Mouse (Mus musculus) liver, embryonic 14.5 days (tissue): ENCODE results near the gene Ankrd10. TPM values are rescaled to one million over a fixed set of nuclear protein-coding genes. Genes with fewer than 3 reads are reported as not detected.

Source experiments
- ATAC-seq: fragments of 200-750 bp; cut with Nextera tagmentation; 2 replicates; pipeline ENCODE4 v1.8.0; 2017; ENCODE audit warnings: moderate number of reproducible peaks, mild to moderate bottlenecking, moderate library complexity; ENCODE audit not compliant: insufficient read depth
- DNase-seq, 3 experiments: peaks; one replicate each; pipeline ENCODE4 v3.0.0-alpha.2; 2012 to 2013; ENCODE audit warnings: low read depth in 3 of 3, low spot score in 3 of 3
- H3K27ac ChIP-seq: fragments of 300-500 bp; sonication (generic); 2 replicates; pipeline ENCODE4 v1.5.1; 2014; ENCODE audit warnings: moderate library complexity, mild to moderate bottlenecking, control low read depth, inconsistent platforms
- H3K27me3 ChIP-seq: fragments of 300-500 bp; sonication (generic); 2 replicates; pipeline ENCODE4 v1.6.1; 2014; ENCODE audit warnings: mild to moderate bottlenecking, low read length, moderate library complexity; ENCODE audit not compliant: control insufficient read depth, insufficient read depth
- H3K36me3 ChIP-seq: fragments of 300-500 bp; sonication (generic); replicated peaks from 2 replicates; pipeline ENCODE4 v1.6.1; 2014; ENCODE audit warnings: low read depth; ENCODE audit not compliant: control insufficient read depth, insufficient read depth
- H3K4me1 ChIP-seq, 2 experiments: fragments of 200-500 bp in 1 of 2; fragments of 300-500 bp in 1 of 2; sonication (generic) in 1 of 2; replicated peaks; 2 replicates each; pipeline ENCODE4 v1.6.1; 2012 to 2014; ENCODE audit warnings: antibody characterized with exemption in 1 of 2, inconsistent platforms in 1 of 2, low read length in 1 of 2; ENCODE audit not compliant: control insufficient read depth in 2 of 2, insufficient read depth in 2 of 2
- H3K4me2 ChIP-seq: fragments of 300-500 bp; sonication (generic); 2 replicates; pipeline ENCODE4 v1.6.1; 2014; ENCODE audit warnings: low read depth, mild to moderate bottlenecking, control low read depth, moderate library complexity
- H3K4me3 ChIP-seq, 2 experiments: fragments of 200-500 bp in 1 of 2; fragments of 300-500 bp in 1 of 2; sonication (generic) in 1 of 2; 2 replicates each; pipeline ENCODE4 v1.5.1; 2012 to 2014; ENCODE audit warnings: low read depth in 2 of 2, low read length in 2 of 2, mild to moderate bottlenecking in 2 of 2, control low read depth in 1 of 2, inconsistent platforms in 1 of 2, moderate library complexity in 1 of 2; ENCODE audit not compliant: insufficient read depth in 1 of 2
- H3K9ac ChIP-seq: fragments of 300-500 bp; sonication (generic); replicated peaks from 2 replicates; pipeline ENCODE4 v1.6.1; 2014; ENCODE audit warnings: mild to moderate bottlenecking, control low read depth, moderate library complexity
- H3K9me3 ChIP-seq: fragments of 300-500 bp; sonication (generic); 2 replicates; pipeline ENCODE4 v1.6.1; 2016; ENCODE audit warnings: low read length, mixed read lengths; ENCODE audit not compliant: control insufficient read depth
- CTCF ChIP-seq: IDR thresholded peaks from 2 replicates; pipeline ENCODE4 v1.5.1; 2016; ENCODE audit warnings: antibody characterized with exemption, low read depth, control low read depth
- EP300 ChIP-seq: IDR thresholded peaks from 2 replicates; pipeline ENCODE4 v1.6.1; 2016; ENCODE audit warnings: antibody characterized with exemption, low read depth
- WGBS: fragments of 180-500 bp; shearing (Covaris S2); extraction: QIAGEN DNeasy Blood & Tissue Kit; methylation state at CpG from one replicate; pipeline ENCODE4 v1.1.7; 2014; ENCODE audit not compliant: insufficient replicate concordance; 5-methylcytosine and 5-hydroxymethylcytosine counted together
- polyA plus RNA-seq, 2 experiments: library from polyadenylated mRNA; depleted of rRNA in 1 of 2; stranded (reverse) in 1 of 2; unstranded in 1 of 2; fragments of >200 nt; fragmentation: Nextera tagmentation in 1 of 2; extraction: Ambion mirVana in 1 of 2; gene quantifications; 2 replicates each; pipeline versions ENCODE4 v1.2.1 to v1.2.3; 2012 to 2014

Ankrd10 gene
- polyA plus RNA-seq, 2 experiments, result 17.6 to 24.8 TPM

GRCm38 (mm10) chr8:11635012-11635577 is 462 bp downstream of the Ankrd10 start:
- DNase-seq, result peak; percentile 66 to 68 (median 66)
- under 1% methylated on average over 67 of the region's 70 CpGs for WGBS
- H3K27ac ChIP-seq, result peak overlapping the region; percentile 56

GRCm38 (mm10) chr8:11634331-11635011 is 1.1 kb downstream of the Ankrd10 start:
- no peak for TF ChIP-seq EP300
- no peak for TF ChIP-seq CTCF
- WGBS, result under 1% methylated on average over 39 of the region's 39 CpGs
- Histone ChIP-seq H3K27ac (no peak overlapping the region), H3K4me1 (peaks cover 13 to 17% of the 10 kb centered on the region in 2 experiments), H3K9me3 (no peaks in the 10 kb centered on the region), H3K27me3 (no peaks in the 10 kb centered on the region), H3K36me3 (peaks cover 26% of the 10 kb centered on the region), H3K9ac (peak overlapping the region; percentile 77), H3K4me3 (peak overlapping the region; percentile 73 to 76), H3K4me2 (peak overlapping the region; percentile 79)
- DNase-seq (peak in 1 of 3 experiments; percentile 31), ATAC-seq (no peak)

More at GRCm38 (mm10) chr8:11635012-11635577, 462 bp downstream of the Ankrd10 start:
- Histone ChIP-seq H3K27me3 (no peaks in the 10 kb centered on the region), H3K36me3 (peaks cover 21% of the 10 kb centered on the region), H3K4me1 (peaks cover 13 to 17% of the 10 kb centered on the region in 2 experiments), H3K4me3 (peak overlapping the region; percentile 73 to 76), H3K9ac (peak overlapping the region; percentile 77), H3K4me2 (peak overlapping the region; percentile 79), H3K9me3 (no peaks in the 10 kb centered on the region)
- ATAC-seq, result peak; percentile 52
- TF ChIP-seq EP300, result no peak
- no peak; the same call in 1 of the 2 replicates for TF ChIP-seq CTCF

GRCm38 (mm10) chr8:11633414-11633813 is 2.1 kb downstream of the Ankrd10 start:
- Histone ChIP-seq H3K4me3 (peak overlapping the region; percentile 73 to 76), H3K27me3 (no peaks in the 10 kb centered on the region), H3K27ac (no peak overlapping the region), H3K4me1 (peaks cover 13 to 17% of the 10 kb centered on the region in 2 experiments), H3K9ac (peak overlapping the region; percentile 77; the same call in 1 of the 2 replicates), H3K4me2 (peak overlapping the region; percentile 79), H3K9me3 (no peaks in the 10 kb centered on the region), H3K36me3 (peaks cover 35% of the 10 kb centered on the region)
- no peak for TF ChIP-seq CTCF
- TF ChIP-seq EP300, result no peak
- DNase-seq, result no peak
- no peak for ATAC-seq
- 64% methylated on average over 7 of the region's 7 CpGs for WGBS

- H3K36me3 ChIP-seq, result peaks cover 41% of the 10 kb centered on the region
- no peaks in the 10 kb centered on the region for H3K9me3 ChIP-seq
- ATAC-seq, result no peak
- H3K4me2 ChIP-seq, result no peak overlapping the region
- no peak overlapping the region for H3K4me3 ChIP-seq
- DNase-seq, result no peak
- H3K9ac ChIP-seq, result no peak overlapping the region
- peaks cover 13 to 17% of the 10 kb centered on the region in 2 experiments for H3K4me1 ChIP-seq
- TF ChIP-seq EP300 (no peak), CTCF (no peak)
- H3K27ac ChIP-seq, result no peak overlapping the region
- WGBS, result 35% methylated on average over 2 of the region's 2 CpGs
- H3K27me3 ChIP-seq, result no peaks in the 10 kb centered on the region
Measured at GRCm38 (mm10) chr8:11632406-11632805, 3.2 kb downstream of the Ankrd10 start.

- DNase-seq, result no peak
- Histone ChIP-seq H3K9me3 (no peaks in the 10 kb centered on the region), H3K4me2 (no peak overlapping the region), H3K27me3 (no peaks in the 10 kb centered on the region), H3K4me3 (no peak overlapping the region), H3K36me3 (peaks cover 53% of the 10 kb centered on the region), H3K4me1 (peaks cover 8 to 9% of the 10 kb centered on the region in 2 experiments), H3K9ac (no peak overlapping the region), H3K27ac (no peak overlapping the region)
- TF ChIP-seq EP300, result no peak
- no peak for TF ChIP-seq CTCF
- WGBS, result 79% methylated on average over 5 of the region's 5 CpGs
- ATAC-seq, result no peak
Measured at GRCm38 (mm10) chr8:11629206-11629605, 6.4 kb downstream of the Ankrd10 start.
